Mouse (Mus musculus) heart, embryonic 12.5 days (tissue): ENCODE results near the gene Tfdp1. TPM values are rescaled to one million over a fixed set of nuclear protein-coding genes. Genes with fewer than 3 reads are reported as not detected.

Experiments used
- ATAC-seq: fragments of 200-750 bp; cut with Nextera tagmentation; 2 replicates; pipeline ENCODE4 v1.8.0; 2017; ENCODE audit warnings: moderate TSS enrichment, moderate library complexity; ENCODE audit not compliant: insufficient number of reproducible peaks, low FRiP score
- H3K27ac ChIP-seq: fragments of 300-500 bp; sonication (generic); 2 replicates; pipeline ENCODE4 v1.5.1; 2016; ENCODE audit warnings: mild to moderate bottlenecking, moderate library complexity; ENCODE audit not compliant: poor library complexity, severe bottlenecking
- H3K27me3 ChIP-seq: fragments of 300-500 bp; sonication (generic); replicated peaks from 2 replicates; pipeline ENCODE4 v1.6.1; 2016; ENCODE audit warnings: mild to moderate bottlenecking, moderate library complexity
- H3K36me3 ChIP-seq: fragments of 300-500 bp; sonication (generic); 2 replicates; pipeline ENCODE4 v1.6.1; 2016; ENCODE audit warnings: mild to moderate bottlenecking, moderate library complexity
- H3K4me1 ChIP-seq: fragments of 300-500 bp; sonication (generic); replicated peaks from 2 replicates; pipeline ENCODE4 v1.6.1; 2016; ENCODE audit warnings: mild to moderate bottlenecking
- H3K4me2 ChIP-seq: fragments of 300-500 bp; sonication (generic); 2 replicates; pipeline ENCODE4 v1.6.1; 2016; ENCODE audit warnings: mild to moderate bottlenecking, moderate library complexity
- H3K4me3 ChIP-seq: fragments of 300-500 bp; sonication (generic); 2 replicates; pipeline ENCODE4 v1.5.1; 2016; ENCODE audit warnings: mild to moderate bottlenecking
- H3K9ac ChIP-seq: fragments of 300-500 bp; sonication (generic); 2 replicates; pipeline ENCODE4 v1.6.1; 2016; ENCODE audit warnings: mild to moderate bottlenecking, moderate library complexity
- H3K9me3 ChIP-seq: fragments of 300-500 bp; sonication (generic); replicated peaks from 2 replicates; pipeline ENCODE4 v1.6.1; 2016; ENCODE audit warnings: mild to moderate bottlenecking, moderate library complexity
- WGBS: fragments of 180-500 bp; shearing (Covaris S2); methylation state at CpG from one replicate; pipeline ENCODE4 v1.1.7; 2016; 5-methylcytosine and 5-hydroxymethylcytosine counted together
- polyA plus RNA-seq: library from polyadenylated mRNA; unstranded; fragments of >200 nt; fragmentation: Nextera tagmentation; extraction: Ambion mirVana; gene quantifications from 2 replicates; pipeline ENCODE4 v1.2.1, GENCODE M21; 2016

Gene Tfdp1
- polyA plus RNA-seq, 1 experiment from 2014 or later, result 105 TPM

DNA sequence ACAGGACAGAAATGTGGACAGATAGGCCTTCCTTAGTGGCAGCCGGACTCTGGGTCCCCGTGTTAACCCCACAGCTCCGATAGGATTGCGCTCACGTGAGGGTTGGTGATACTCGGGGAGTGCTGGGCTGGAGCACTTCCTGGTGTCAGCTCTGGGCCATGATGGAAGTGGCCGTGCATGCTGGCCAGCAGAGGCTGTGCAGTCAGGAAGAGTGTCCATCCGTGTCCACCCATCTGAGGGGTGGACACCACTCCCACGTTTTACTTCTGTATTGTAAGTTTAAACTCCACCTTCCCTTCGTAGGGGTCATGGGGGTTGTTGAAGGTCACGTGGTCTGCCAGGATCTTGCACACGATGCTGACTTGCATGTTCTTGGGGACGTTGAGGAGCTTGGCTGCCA lies 47.8 kb downstream of the Tfdp1 start:
- Histone ChIP-seq H3K27ac (no peak overlapping the region), H3K27me3 (no peaks in the 10 kb centered on the region), H3K4me2 (no peak overlapping the region), H3K9ac (no peak overlapping the region), H3K4me3 (no peak overlapping the region), H3K36me3 (no peaks in the 10 kb centered on the region), H3K4me1 (peaks cover 3% of the 10 kb centered on the region), H3K9me3 (no peaks in the 10 kb centered on the region)
- WGBS, result 72% methylated on average over 13 of the region's 13 CpGs
- no peak for ATAC-seq

DNA sequence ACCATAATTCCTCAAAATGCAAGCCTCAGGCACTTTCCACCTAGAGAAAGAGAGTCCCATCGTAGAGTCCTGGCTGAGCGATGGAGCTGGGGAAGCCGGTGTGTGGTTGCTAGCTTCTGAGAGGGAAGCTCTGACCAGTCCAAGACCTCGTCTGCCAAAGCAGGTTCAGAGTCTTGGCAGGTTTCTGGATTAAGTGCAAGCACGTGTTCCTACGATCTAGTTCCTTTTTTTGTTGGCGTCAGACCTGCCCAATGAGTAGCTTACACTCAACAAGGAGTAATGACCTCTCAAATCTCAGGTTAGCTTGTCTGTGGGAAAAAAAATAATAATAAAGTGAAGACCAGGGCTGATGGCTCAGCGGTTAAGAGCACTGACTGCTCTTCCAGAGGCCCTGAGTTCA lies 49.2 kb downstream of the Tfdp1 start:
- WGBS, result 83% methylated on average over 8 of the region's 8 CpGs
- Histone ChIP-seq H3K4me3 (no peak overlapping the region), H3K27ac (no peak overlapping the region), H3K9me3 (no peaks in the 10 kb centered on the region), H3K9ac (no peak overlapping the region), H3K36me3 (no peaks in the 10 kb centered on the region), H3K4me2 (no peak overlapping the region), H3K27me3 (no peaks in the 10 kb centered on the region), H3K4me1 (no peaks in the 10 kb centered on the region)
- ATAC-seq, result no peak

DNA sequence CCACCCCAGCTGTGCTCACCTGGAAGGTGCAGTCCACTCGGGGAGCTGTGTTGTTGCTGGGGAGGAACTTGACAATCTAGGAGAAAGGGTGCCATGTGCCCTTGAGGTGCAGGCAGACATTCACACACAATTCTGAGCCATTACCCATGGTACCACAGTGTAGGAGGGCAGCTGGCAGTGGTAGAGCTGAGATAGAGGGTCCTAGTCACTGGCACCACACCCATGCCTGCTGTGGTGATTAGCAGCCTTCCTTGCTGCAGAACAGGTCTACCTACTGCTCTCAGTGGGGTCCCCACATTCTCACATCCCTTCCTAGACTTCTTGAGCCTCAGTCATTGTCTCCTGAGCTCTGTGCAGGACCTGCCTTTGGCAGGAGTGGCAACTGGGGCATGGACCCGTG lies 50.2 kb downstream of the Tfdp1 start:
- no peak for ATAC-seq

DNA sequence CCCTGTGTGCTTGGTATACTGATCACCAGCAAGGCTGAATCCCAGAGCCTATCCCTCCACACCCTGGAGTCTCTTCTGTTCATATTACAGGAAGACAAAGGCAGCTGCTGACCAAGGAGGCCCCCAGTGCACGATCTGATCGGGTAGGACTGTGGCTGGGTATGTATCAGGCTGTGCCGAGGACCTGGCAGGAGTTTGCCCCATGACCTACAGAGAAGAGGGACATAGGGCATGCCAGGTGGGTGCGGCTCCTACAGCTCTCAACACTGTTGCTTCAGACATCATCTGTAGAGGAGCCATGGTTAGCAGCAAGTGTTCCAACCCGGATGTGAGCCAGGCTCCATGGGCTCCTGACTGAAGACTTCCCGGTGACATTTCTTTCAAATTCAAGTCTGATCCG lies 55.3 kb downstream of the Tfdp1 start:
- H3K27me3 ChIP-seq, result no peaks in the 10 kb centered on the region
- no peaks in the 10 kb centered on the region for H3K36me3 ChIP-seq
- no peak overlapping the region for H3K27ac ChIP-seq
- WGBS, result 85% methylated on average over 7 of the region's 7 CpGs
- H3K4me2 ChIP-seq, result no peak overlapping the region
- no peak overlapping the region for H3K4me3 ChIP-seq
- H3K9ac ChIP-seq, result no peak overlapping the region
- no peaks in the 10 kb centered on the region for H3K9me3 ChIP-seq
- ATAC-seq, result no peak
- no peaks in the 10 kb centered on the region for H3K4me1 ChIP-seq

More for the DNA sequence above, 50.2 kb downstream of the Tfdp1 start:
- WGBS, result 77% methylated on average over 2 of the region's 2 CpGs
- Histone ChIP-seq H3K9ac (no peak overlapping the region), H3K9me3 (no peaks in the 10 kb centered on the region), H3K27me3 (no peaks in the 10 kb centered on the region), H3K4me2 (no peak overlapping the region), H3K36me3 (no peaks in the 10 kb centered on the region), H3K27ac (no peak overlapping the region), H3K4me3 (no peak overlapping the region), H3K4me1 (no peaks in the 10 kb centered on the region)

DNA sequence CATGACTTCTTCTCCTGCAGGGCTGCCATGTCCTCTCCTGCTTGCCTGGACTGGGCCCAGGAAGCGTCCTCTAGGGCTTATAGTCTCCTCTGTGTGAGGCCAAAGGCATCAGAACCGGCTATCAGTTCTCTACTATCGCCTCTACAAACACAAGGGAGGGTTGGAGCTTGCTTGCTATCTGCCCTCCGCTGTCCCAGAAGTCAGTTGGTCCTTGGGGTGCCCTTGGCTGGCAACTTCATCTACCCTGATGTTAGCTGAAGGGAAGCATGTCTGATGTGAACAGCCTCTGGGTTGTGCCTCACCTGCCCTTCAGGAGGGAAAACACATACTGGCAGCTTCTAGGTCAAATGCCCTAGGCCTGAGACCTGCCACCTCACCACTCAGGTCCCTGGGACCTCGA lies 58.2 kb downstream of the Tfdp1 start, which contains the start of gene Atp4b:
Gene Atp4b (minus strand): TSS at position 101 of the 400 bp plus-strand sequence.
- H3K9ac ChIP-seq, result no peak within 1 kb of the TSS
- 61% methylated on average over 5 of the region's 5 CpGs for WGBS
- H3K4me2 ChIP-seq, result no peak within 1 kb of the TSS
- no peak for ATAC-seq
- no peaks in the 10 kb centered on the region for H3K4me1 ChIP-seq
- no peak within 1 kb of the TSS for H3K4me3 ChIP-seq
- no peaks in the 10 kb centered on the region for H3K27me3 ChIP-seq
- H3K27ac ChIP-seq, result no peak within 1 kb of the TSS
- no peaks in the 10 kb centered on the region for H3K9me3 ChIP-seq
- no peaks in the 10 kb centered on the region for H3K36me3 ChIP-seq

DNA sequence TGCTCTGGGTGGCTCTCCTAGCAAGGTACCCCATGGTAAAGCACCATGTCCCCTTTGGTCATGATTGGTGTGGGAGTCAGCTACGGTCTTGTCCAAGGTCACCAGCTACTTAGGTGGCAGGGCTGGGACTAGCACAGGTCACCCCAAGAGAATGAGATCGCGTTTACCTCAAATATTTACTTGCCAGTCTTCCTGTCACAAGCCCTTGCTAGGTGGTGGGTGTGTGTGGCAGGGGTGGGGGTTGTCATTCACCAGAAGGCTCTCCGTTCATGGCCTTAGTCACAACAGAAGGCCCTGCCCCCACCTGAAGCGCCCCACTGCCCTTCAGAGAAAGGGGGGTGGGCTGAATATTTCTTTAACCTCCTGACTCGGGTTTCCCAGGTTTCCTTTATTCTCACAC lies 65.0 kb downstream of the Tfdp1 start:
- no peak overlapping the region for H3K4me2 ChIP-seq
- no peak overlapping the region for H3K9ac ChIP-seq
- no peaks in the 10 kb centered on the region for H3K27me3 ChIP-seq
- ATAC-seq, result no peak; the same call in 1 of the 2 replicates
- no peaks in the 10 kb centered on the region for H3K36me3 ChIP-seq
- 67% methylated on average over 6 of the region's 6 CpGs for WGBS
- no peak overlapping the region for H3K27ac ChIP-seq
- H3K4me1 ChIP-seq, result no peaks in the 10 kb centered on the region
- H3K9me3 ChIP-seq, result no peaks in the 10 kb centered on the region
- no peak overlapping the region for H3K4me3 ChIP-seq

DNA sequence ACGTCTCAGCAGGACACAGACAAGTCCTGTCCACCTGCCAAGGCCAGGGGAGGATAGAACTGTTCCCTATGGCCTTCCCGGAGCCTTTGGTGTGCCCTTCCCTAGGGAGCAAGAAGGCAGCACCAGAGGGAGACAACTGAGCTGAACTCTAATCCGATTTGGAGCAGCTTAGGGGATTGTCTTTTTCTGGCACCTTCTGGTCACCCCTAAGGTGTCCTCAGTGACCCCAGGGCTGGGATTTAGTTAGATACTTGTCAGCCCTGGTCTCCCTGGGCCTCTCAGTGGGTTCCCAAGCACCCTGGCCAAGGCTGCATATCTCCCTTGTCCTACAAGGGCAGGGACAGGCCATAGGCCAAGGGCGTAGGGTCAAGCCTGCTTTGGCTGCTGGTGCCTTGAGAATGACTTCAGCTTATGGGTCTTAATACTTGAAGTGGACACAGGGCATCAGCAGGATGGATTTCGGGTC lies 66.1 kb downstream of the Tfdp1 start, which contains the start of gene Grk1:
Gene Grk1 (plus strand): TSS at position 416 of the 466 bp plus-strand sequence.
- H3K9ac ChIP-seq, result no peak within 1 kb of the TSS
- no peaks in the 10 kb centered on the region for H3K27me3 ChIP-seq
- no peak within 1 kb of the TSS for H3K4me3 ChIP-seq
- H3K9me3 ChIP-seq, result no peaks in the 10 kb centered on the region
- no peaks in the 10 kb centered on the region for H3K36me3 ChIP-seq
- no peak within 1 kb of the TSS for H3K4me2 ChIP-seq
- no peaks in the 10 kb centered on the region for H3K4me1 ChIP-seq
- WGBS, result 67% methylated on average over 5 of the region's 5 CpGs
- ATAC-seq, result no peak
- H3K27ac ChIP-seq, result no peak within 1 kb of the TSS

DNA sequence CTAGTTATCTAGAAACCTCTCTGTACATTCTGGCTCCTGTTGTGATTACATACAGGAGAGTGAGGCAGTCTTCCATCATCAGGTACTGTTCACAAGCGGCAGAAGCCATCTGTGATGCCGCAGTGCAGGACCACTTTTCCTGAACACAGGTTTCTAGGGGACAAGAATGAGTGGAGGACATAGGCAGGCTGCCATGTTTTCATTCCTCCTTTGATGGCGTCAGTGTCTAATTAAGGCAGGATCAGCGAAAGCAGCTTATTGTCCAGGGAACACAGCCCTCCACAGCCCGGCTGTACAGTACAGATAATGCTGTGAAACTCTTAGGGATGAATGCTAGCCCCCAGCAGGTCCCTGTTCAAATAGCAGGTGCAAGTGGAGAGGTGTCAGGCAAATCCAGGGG lies 67.5 kb downstream of the Tfdp1 start:
- H3K9me3 ChIP-seq, result no peaks in the 10 kb centered on the region
- 83% methylated on average over 5 of the region's 5 CpGs for WGBS

DNA sequence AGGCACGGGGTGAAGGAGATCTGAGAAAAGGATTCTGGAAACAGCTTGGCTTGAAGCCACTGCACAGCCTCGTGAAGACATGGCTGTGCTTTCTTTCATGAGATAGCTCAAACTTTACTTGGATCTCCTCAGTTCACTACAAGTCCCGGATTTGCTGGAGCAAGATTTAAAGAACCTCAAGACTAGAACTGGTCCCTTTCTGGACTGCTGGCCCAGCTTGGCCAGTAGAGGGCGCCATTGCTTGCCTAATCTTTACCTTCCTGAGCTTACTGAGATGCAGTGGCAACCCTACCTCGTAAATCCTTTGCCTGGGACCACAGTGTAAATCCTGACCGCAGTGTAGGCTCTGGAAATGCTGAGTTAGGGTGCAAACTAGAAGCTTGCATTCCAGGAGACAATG lies 73.0 kb downstream of the Tfdp1 start:
- no peak overlapping the region for H3K27ac ChIP-seq
- H3K9ac ChIP-seq, result no peak overlapping the region
- no peaks in the 10 kb centered on the region for H3K36me3 ChIP-seq
- no peaks in the 10 kb centered on the region for H3K9me3 ChIP-seq
- WGBS, result 32% methylated on average over 6 of the region's 6 CpGs
- peaks cover 31% of the 10 kb centered on the region for H3K27me3 ChIP-seq
- H3K4me3 ChIP-seq, result no peak overlapping the region
- no peak overlapping the region for H3K4me2 ChIP-seq
- ATAC-seq, result no peak
- no peaks in the 10 kb centered on the region for H3K4me1 ChIP-seq

More for the DNA sequence above, 67.5 kb downstream of the Tfdp1 start:
- Histone ChIP-seq H3K36me3 (no peaks in the 10 kb centered on the region), H3K4me1 (no peaks in the 10 kb centered on the region), H3K4me3 (no peak overlapping the region), H3K9ac (no peak overlapping the region), H3K27me3 (0 out of 2 replicates have a peak, but pooled peaks cover 3% of the 10 kb centered on the region), H3K4me2 (no peak overlapping the region), H3K27ac (no peak overlapping the region)
- no peak for ATAC-seq

DNA sequence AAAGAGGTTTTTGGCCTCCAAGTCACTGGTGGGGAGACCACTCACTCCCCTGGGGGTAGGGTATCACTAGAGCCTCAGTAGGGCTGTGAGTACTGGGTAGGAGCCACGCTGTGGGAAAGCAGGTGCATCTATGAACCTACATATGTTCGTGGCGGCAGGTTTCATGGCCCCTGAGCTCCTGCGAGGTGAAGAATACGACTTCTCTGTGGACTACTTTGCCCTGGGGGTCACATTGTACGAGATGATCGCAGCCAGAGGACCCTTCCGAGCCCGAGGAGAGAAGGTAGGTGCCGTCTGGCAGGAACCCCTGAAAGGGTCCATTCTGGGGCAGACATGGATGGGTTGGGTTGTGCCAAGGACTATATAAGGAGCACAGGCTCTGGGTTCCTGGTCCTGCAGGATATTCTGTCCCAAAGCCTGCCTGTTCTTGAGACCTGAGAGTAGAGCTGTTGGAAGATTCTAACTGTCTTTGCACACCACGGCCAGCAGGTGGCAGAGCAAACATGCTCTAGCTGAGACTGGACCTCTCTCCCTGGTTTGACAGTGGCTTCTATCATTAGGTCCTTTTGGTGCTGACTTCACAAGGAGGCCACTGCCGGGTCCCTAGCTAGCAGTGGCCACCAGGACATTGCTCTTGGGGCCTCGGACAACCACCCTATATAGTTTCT lies 74.5 kb downstream of the Tfdp1 start:
- Histone ChIP-seq H3K27me3 (peaks cover 31% of the 10 kb centered on the region), H3K4me3 (no peak overlapping the region), H3K27ac (no peak overlapping the region), H3K4me2 (no peak overlapping the region), H3K4me1 (no peaks in the 10 kb centered on the region), H3K9me3 (no peaks in the 10 kb centered on the region), H3K36me3 (no peaks in the 10 kb centered on the region), H3K9ac (no peak overlapping the region)
- 64% methylated on average over 13 of the region's 13 CpGs for WGBS
- ATAC-seq, result no peak

DNA sequence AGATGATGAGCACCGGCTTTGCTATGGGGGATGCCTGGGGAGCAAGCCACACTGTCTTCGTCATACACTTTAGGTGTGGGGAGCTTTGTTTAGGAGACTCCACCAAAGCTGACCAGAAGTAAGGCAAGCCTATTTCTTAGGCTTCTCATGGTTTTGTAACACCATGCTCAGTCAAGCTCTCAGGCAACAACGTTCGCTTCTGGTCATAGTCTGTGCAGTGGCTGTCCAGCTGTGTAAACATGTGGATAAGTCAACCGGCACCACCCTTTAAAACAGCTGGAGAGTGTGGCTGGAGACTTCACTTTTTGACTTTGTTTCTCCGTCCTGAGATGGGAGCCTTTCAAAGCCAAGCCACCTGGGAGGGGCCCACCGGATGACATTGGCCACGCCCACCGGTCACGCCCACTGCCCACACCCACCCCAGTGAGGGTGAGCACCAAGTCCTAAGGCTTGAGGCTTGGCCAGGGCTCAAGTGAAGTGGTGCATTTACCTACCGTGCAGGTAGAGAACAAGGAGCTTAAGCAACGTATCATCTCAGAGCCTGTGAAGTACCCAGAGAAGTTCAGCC lies 75.4 kb downstream of the Tfdp1 start:
- Histone ChIP-seq H3K4me3 (no peak overlapping the region), H3K27ac (no peak overlapping the region), H3K4me2 (no peak overlapping the region), H3K36me3 (no peaks in the 10 kb centered on the region), H3K4me1 (no peaks in the 10 kb centered on the region), H3K9ac (no peak overlapping the region), H3K9me3 (no peaks in the 10 kb centered on the region), H3K27me3 (peaks cover 31% of the 10 kb centered on the region)
- WGBS, result 55% methylated on average over 12 of the region's 12 CpGs
- no peak for ATAC-seq
